Mouse (Mus musculus): ENCODE measurements around the gene Slc9c1. TPM values are rescaled to one million over a fixed set of nuclear protein-coding genes. Genes with fewer than 3 reads are reported as not detected.

Slc9c1 gene
- polyA plus RNA-seq, 1 experiment from 2014 or later = not detected

- Histone ChIP-seq H3K9ac (replicated peaks) (no peak overlapping the region), H3K4me3 (replicated peaks) (no peak overlapping the region), H3K9me3 (no peaks in the 10 kb centered on the region), H3K36me3 (no peaks in the 10 kb centered on the region), H3K4me2 (no peak overlapping the region), H3K27me3 (no peaks in the 10 kb centered on the region), H3K4me1 (replicated peaks) (no peaks in the 10 kb centered on the region), H3K27ac (no peak overlapping the region)
- no peak for ATAC-seq (ENCODE audit: insufficient number of reproducible peaks, insufficient read depth, low FRiP score, low TSS enrichment, low read depth)
- 94% methylated on average over 2 of the region's 2 CpGs for WGBS
Observed at GRCm38 (mm10) chr16:45625342-45625741, 90.2 kb downstream of the Slc9c1 start.

- H3K27ac ChIP-seq = no peak overlapping the region
- no peaks in the 10 kb centered on the region for H3K36me3 ChIP-seq
- H3K27me3 ChIP-seq = no peaks in the 10 kb centered on the region
- H3K9ac ChIP-seq (replicated peaks) = no peak overlapping the region
- H3K9me3 ChIP-seq = no peaks in the 10 kb centered on the region
- no peak overlapping the region for H3K4me3 ChIP-seq (replicated peaks)
- no peak for ATAC-seq (ENCODE audit: insufficient number of reproducible peaks, insufficient read depth, low FRiP score, low TSS enrichment, low read depth)
- no peak overlapping the region for H3K4me2 ChIP-seq
- WGBS = 75% methylated on average over 8 of the region's 8 CpGs
- no peaks in the 10 kb centered on the region for H3K4me1 ChIP-seq (replicated peaks)
Observed at GRCm38 (mm10) chr16:45629497-45630105, 94.5 kb downstream of the Slc9c1 start.

GRCm38 (mm10) chr16:45630347-45630960 lies 95.3 kb downstream of the Slc9c1 start:
- WGBS = 43% methylated on average over 5 of the region's 5 CpGs
- Histone ChIP-seq H3K4me2 (no peak overlapping the region), H3K9me3 (no peaks in the 10 kb centered on the region), H3K9ac (replicated peaks) (no peak overlapping the region), H3K4me1 (replicated peaks) (no peaks in the 10 kb centered on the region), H3K36me3 (no peaks in the 10 kb centered on the region), H3K27me3 (no peaks in the 10 kb centered on the region), H3K4me3 (replicated peaks) (no peak overlapping the region), H3K27ac (no peak overlapping the region)
- ATAC-seq (ENCODE audit: insufficient number of reproducible peaks, insufficient read depth, low FRiP score, low TSS enrichment, low read depth) = 0 out of 2 replicates have a peak, but pooled peaks have one; percentile 52

- no peak overlapping the region for H3K27ac ChIP-seq
- no peak for ATAC-seq (ENCODE audit: insufficient number of reproducible peaks, insufficient read depth, low FRiP score, low TSS enrichment, low read depth)
- WGBS = 77% methylated on average over 4 of the region's 4 CpGs
- H3K9me3 ChIP-seq = no peaks in the 10 kb centered on the region
- H3K4me3 ChIP-seq (replicated peaks) = no peak overlapping the region
- no peaks in the 10 kb centered on the region for H3K4me1 ChIP-seq (replicated peaks)
- no peaks in the 10 kb centered on the region for H3K36me3 ChIP-seq
- no peak overlapping the region for H3K9ac ChIP-seq (replicated peaks)
- no peaks in the 10 kb centered on the region for H3K27me3 ChIP-seq
- H3K4me2 ChIP-seq = no peak overlapping the region
Observed at GRCm38 (mm10) chr16:45632420-45632819, 97.3 kb downstream of the Slc9c1 start.

- WGBS = 80% methylated on average over 2 of the region's 2 CpGs
- no peaks in the 10 kb centered on the region for H3K36me3 ChIP-seq
- no peak overlapping the region for H3K4me3 ChIP-seq (replicated peaks)
- H3K27ac ChIP-seq = no peak overlapping the region
- H3K4me2 ChIP-seq = no peak overlapping the region
- no peak for ATAC-seq (ENCODE audit: insufficient number of reproducible peaks, insufficient read depth, low FRiP score, low TSS enrichment, low read depth)
- no peaks in the 10 kb centered on the region for H3K27me3 ChIP-seq
- no peaks in the 10 kb centered on the region for H3K4me1 ChIP-seq (replicated peaks)
- no peaks in the 10 kb centered on the region for H3K9me3 ChIP-seq
- no peak overlapping the region for H3K9ac ChIP-seq (replicated peaks)
Observed at GRCm38 (mm10) chr16:45635826-45636225, 100.7 kb downstream of the Slc9c1 start.

- H3K9me3 ChIP-seq = no peaks in the 10 kb centered on the region
- WGBS = 80% methylated on average over 10 of the region's 10 CpGs
- ATAC-seq (ENCODE audit: insufficient number of reproducible peaks, insufficient read depth, low FRiP score, low TSS enrichment, low read depth) = no peak
- no peak overlapping the region for H3K4me2 ChIP-seq
- H3K27me3 ChIP-seq = no peaks in the 10 kb centered on the region
- 0 out of 2 replicates have a peak, but pooled peaks cover 4% of the 10 kb centered on the region for H3K4me1 ChIP-seq (replicated peaks)
- no peaks in the 10 kb centered on the region for H3K36me3 ChIP-seq
- H3K9ac ChIP-seq (replicated peaks) = no peak overlapping the region
- H3K27ac ChIP-seq = no peak overlapping the region
- no peak overlapping the region for H3K4me3 ChIP-seq (replicated peaks)
Observed at GRCm38 (mm10) chr16:45640070-45640762, 105.1 kb downstream of the Slc9c1 start.

GRCm38 (mm10) chr16:45641301-45641700 lies 106.2 kb downstream of the Slc9c1 start:
- Histone ChIP-seq H3K4me1 (replicated peaks) (0 out of 2 replicates have a peak, but pooled peaks cover 4% of the 10 kb centered on the region), H3K36me3 (no peaks in the 10 kb centered on the region), H3K27ac (no peak overlapping the region), H3K4me2 (no peak overlapping the region), H3K9ac (replicated peaks) (no peak overlapping the region), H3K4me3 (replicated peaks) (no peak overlapping the region), H3K9me3 (no peaks in the 10 kb centered on the region), H3K27me3 (no peaks in the 10 kb centered on the region)
- 0 out of 2 replicates have a peak, but pooled peaks have one; percentile 31 for ATAC-seq (ENCODE audit: insufficient number of reproducible peaks, insufficient read depth, low FRiP score, low TSS enrichment, low read depth)
- WGBS = 73% methylated on average over 3 of the region's 3 CpGs

- no peak for ATAC-seq (ENCODE audit: insufficient number of reproducible peaks, insufficient read depth, low FRiP score, low TSS enrichment, low read depth)
- Histone ChIP-seq H3K36me3 (no peaks in the 10 kb centered on the region), H3K27ac (no peak overlapping the region), H3K4me2 (no peak overlapping the region), H3K27me3 (no peaks in the 10 kb centered on the region), H3K4me1 (replicated peaks) (0 out of 2 replicates have a peak, but pooled peaks cover 4% of the 10 kb centered on the region), H3K9me3 (no peaks in the 10 kb centered on the region), H3K9ac (replicated peaks) (no peak overlapping the region), H3K4me3 (replicated peaks) (no peak overlapping the region)
- WGBS = 90% methylated on average over 3 of the region's 3 CpGs
Observed at GRCm38 (mm10) chr16:45643944-45644343, 108.8 kb downstream of the Slc9c1 start.

- Histone ChIP-seq H3K9me3 (no peaks in the 10 kb centered on the region), H3K4me3 (replicated peaks) (no peak overlapping the region), H3K27me3 (no peaks in the 10 kb centered on the region), H3K27ac (no peak overlapping the region), H3K36me3 (no peaks in the 10 kb centered on the region), H3K9ac (replicated peaks) (no peak overlapping the region), H3K4me2 (no peak overlapping the region), H3K4me1 (replicated peaks) (0 out of 2 replicates have a peak, but pooled peaks cover 4% of the 10 kb centered on the region)
- no peak for ATAC-seq (ENCODE audit: insufficient number of reproducible peaks, insufficient read depth, low FRiP score, low TSS enrichment, low read depth)
- 67% methylated on average over 6 of the region's 6 CpGs for WGBS
Observed at GRCm38 (mm10) chr16:45644380-45644779, 109.3 kb downstream of the Slc9c1 start.

GRCm38 (mm10) chr16:45651497-45651896 lies 116.4 kb downstream of the Slc9c1 start:
- ATAC-seq (ENCODE audit: insufficient number of reproducible peaks, insufficient read depth, low FRiP score, low TSS enrichment, low read depth) = no peak
- no peak overlapping the region for H3K4me2 ChIP-seq
- no peak overlapping the region for H3K4me3 ChIP-seq (replicated peaks)
- H3K36me3 ChIP-seq = no peaks in the 10 kb centered on the region
- H3K4me1 ChIP-seq (replicated peaks) = peaks cover 4% of the 10 kb centered on the region
- H3K27ac ChIP-seq = no peak overlapping the region
- WGBS = 62% methylated on average over 2 of the region's 2 CpGs
- peaks cover 28% of the 10 kb centered on the region for H3K27me3 ChIP-seq
- no peak overlapping the region for H3K9ac ChIP-seq (replicated peaks)
- H3K9me3 ChIP-seq = no peaks in the 10 kb centered on the region

Data from limb, embryonic 12.5 days (tissue).